Mouse (Mus musculus) stomach, embryonic 16.5 days (tissue): Measurements from ENCODE around the gene Brpf1. TPM values are rescaled to one million over a fixed set of nuclear protein-coding genes. Genes with fewer than 3 reads are reported as not detected.

Experiments used
- polyA plus RNA-seq: library from polyadenylated mRNA; unstranded; fragments of >200 nt; fragmentation: Nextera tagmentation; extraction: Ambion mirVana; gene quantifications from 2 replicates; pipeline ENCODE4 v1.2.1, GENCODE M21; 2015

Brpf1 gene
- polyA plus RNA-seq, 1 experiment from 2014 or later, result 13.6 TPM

Other genes starting within 250 kb of the Brpf1 start
- gene Setd5, start 229.8 kb upstream of the Brpf1 start, polyA plus RNA-seq, result 65.6 and 66.3 TPM in 2 replicates
- gene Lhfpl4, start 111.8 kb upstream of the Brpf1 start, polyA plus RNA-seq, result 1.3 and 1.6 TPM in 2 replicates
- 25.9 and 26.2 TPM in 2 replicates for gene Mtmr14, start 69.3 kb upstream of the Brpf1 start, polyA plus RNA-seq
- 0.06 TPM in 1 of 2 replicates, not detected in the other for gene Cpne9, start 24.8 kb upstream of the Brpf1 start, polyA plus RNA-seq
- 12.0 and 12.6 TPM in 2 replicates for gene Ogg1, start 19.8 kb downstream of the Brpf1 start, polyA plus RNA-seq
- gene Camk1, start 36.8 kb downstream of the Brpf1 start, polyA plus RNA-seq, result 82.5 and 87.8 TPM in 2 replicates
- gene Tada3, start 70.7 kb downstream of the Brpf1 start, polyA plus RNA-seq, result 39.6 and 44.9 TPM in 2 replicates
- gene Arpc4, start 71.0 kb downstream of the Brpf1 start, polyA plus RNA-seq, result 377 and 396 TPM in 2 replicates
- 4.0 and 4.6 TPM in 2 replicates for gene Ttll3, start 82.1 kb downstream of the Brpf1 start, polyA plus RNA-seq
- 14.7 and 16.1 TPM in 2 replicates for gene Rpusd3, start 112.2 kb downstream of the Brpf1 start, polyA plus RNA-seq
- gene Cidec, start 128.6 kb downstream of the Brpf1 start, polyA plus RNA-seq, result 3.6 and 4.2 TPM in 2 replicates
- 86.0 and 88.5 TPM in 2 replicates for gene Jagn1, start 135.4 kb downstream of the Brpf1 start, polyA plus RNA-seq
- gene Il17re, start 151.3 kb downstream of the Brpf1 start, polyA plus RNA-seq, result 21.1 and 28.9 TPM in 2 replicates
- 36.8 and 45.0 TPM in 2 replicates for gene Il17rc, start 164.3 kb downstream of the Brpf1 start, polyA plus RNA-seq
- 22.9 and 23.9 TPM in 2 replicates for gene Creld1, start 176.2 kb downstream of the Brpf1 start, polyA plus RNA-seq
- 0.19 and 0.52 TPM in 2 replicates for gene Prrt3, start 194.8 kb downstream of the Brpf1 start, polyA plus RNA-seq
- gene Emc3, start 224.5 kb downstream of the Brpf1 start, polyA plus RNA-seq, result 97.6 and 99.6 TPM in 2 replicates
- gene Fancd2, start 224.5 kb downstream of the Brpf1 start, polyA plus RNA-seq, result 7.8 and 8.8 TPM in 2 replicates